Mouse (Mus musculus) right cerebral cortex, postnatal 36 days (tissue): ENCODE results near the gene Adarb1.
"Not testable (repeated sequence)": the region's sequence is repeated elsewhere in the genome, so short reads cannot be mapped to it uniquely, and the experiment has no call there.

Source experiments
- DNase-seq, 2 experiments: peaks; one replicate each; pipeline ENCODE4 v3.0.0; 2022; ENCODE audit warnings: low spot score in 2 of 2, mixed read lengths in 1 of 2

Adarb1 gene

DNA sequence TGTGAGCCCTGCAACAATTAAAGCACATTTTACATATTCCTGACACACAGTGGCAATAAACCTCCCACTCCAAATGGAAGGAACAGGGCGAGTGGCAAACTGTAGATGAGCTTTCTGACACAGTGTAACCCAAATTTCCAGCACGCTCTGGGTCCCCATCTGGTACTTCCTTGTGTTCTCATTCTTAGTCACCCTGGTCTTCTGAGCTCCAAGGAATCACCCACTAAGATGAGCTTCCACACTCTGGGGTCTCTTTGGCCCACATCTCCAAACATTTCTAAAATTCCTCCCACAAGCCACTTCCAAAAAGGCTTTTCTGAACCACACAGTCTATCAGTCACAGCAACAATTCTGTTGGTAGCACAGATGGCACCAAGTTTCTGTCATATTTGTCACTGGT, 102.4 kb downstream of the Adarb1 start:
- DNase-seq: peak; percentile 55 to 85

DNA sequence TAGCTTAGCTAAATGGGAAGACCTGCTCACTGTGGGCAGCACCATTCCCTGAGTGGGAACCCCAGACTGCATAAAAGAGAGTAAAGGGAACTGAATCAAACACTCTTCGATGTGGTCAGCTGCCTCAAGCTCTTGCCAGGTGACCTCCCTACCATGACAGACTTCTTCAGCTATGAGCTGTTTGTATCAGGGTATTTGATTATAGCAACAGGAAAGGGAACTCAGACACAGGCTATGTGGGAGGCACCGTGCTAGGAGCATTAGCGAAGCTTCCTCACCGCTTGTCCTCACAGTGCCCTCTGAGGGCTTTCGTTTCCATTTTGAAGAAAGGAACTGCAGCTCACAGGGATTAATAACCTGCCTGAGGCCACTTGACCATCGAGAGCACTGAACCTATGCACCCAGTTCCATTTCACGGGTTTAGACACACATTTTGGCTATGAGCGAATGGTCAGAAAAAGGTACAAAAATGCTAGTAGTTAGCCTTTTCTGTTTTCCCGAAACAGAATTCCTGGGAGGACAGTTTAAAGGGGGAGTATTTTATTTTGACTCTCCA, 103.3 kb downstream of the Adarb1 start:
- no peak for DNase-seq

DNA sequence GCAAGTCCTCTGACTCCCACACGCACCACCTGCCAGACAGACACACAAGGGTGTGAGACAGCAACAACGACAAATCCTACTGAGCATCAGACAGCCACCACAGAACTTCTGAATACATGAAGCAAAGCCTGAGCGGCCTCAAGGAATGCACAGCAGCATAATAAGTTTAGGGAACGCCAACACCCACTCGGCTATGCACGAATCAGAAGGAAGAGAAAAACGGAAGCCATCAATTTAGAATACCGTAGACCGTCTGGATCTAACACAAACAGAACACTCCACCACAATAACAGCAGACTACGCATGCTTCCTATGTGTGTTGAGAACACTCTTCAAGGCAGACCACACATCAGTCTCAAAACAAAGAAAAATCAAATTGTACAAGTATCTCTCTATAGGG, 109.1 kb downstream of the Adarb1 start:
- DNase-seq: no peak

DNA sequence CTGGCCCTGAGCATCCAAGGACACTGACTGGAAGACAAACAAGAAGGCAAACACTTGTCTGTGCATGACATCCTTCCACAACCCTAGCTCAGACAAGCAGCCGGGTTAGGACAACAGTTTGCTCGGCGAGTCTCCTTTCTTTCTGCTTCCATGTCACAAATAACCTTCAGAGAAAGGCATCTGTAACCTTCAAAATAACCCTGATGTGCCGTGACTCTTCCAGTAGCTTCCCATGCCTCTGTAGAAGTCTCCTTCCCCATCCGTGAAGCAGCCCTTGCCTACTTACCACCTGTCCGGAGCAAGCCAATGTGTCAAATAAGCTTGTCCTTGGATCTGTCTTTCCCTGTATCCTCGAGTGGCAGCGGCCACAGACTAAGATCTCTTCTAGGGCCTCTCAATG, 112.3 kb downstream of the Adarb1 start:
- no peak for DNase-seq

DNA sequence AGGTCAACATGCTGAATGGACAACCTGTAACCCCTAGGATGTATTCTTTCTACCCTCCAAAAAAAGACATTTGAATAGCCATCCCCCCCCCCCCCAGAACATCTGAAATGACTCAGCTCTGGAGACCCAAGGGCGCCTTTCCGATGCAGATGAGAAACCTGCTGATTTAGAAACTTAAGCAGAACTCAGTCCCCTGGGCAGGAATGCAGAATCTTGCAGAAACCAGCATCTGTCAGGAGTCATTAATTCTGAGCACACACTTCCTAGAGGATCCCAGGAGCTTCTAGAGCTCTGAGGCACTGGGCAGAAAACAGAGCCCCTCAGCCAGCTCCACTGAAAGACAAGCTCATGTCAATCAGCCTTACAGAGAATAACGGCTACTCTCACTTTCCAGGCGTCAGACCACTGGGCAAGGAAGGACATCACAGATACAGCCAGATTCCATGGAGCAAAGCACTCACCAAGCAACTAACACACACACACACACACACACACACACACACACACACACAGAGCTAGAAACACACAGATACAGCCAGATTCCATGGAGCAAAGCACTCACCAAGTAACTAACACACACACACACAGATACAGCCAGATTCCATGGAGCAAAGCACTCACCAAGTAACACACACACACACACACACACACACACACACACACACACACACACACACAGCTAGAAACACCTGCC, 113.1 kb downstream of the Adarb1 start:
- DNase-seq: no peak

DNA sequence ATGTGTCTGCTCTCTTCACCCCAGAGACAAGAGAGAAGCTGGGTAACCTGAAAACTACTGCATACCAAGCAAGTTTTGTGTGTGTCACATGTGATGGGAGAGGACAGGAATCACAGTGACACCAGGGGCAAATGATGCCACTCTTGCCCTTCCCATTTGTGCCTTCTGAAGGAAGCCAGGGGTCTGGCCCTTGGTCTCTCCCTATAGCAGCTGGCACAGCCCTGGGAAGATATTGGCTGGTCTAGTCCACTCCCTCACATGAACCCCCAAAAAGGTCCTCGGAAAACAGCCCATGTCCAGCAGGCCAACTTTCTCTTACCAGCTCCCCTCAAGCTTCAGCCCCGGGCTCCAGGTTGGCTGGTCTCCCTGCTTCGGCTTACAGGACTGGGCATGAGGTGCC, 113.7 kb downstream of the Adarb1 start:
- DNase-seq: no peak

DNA sequence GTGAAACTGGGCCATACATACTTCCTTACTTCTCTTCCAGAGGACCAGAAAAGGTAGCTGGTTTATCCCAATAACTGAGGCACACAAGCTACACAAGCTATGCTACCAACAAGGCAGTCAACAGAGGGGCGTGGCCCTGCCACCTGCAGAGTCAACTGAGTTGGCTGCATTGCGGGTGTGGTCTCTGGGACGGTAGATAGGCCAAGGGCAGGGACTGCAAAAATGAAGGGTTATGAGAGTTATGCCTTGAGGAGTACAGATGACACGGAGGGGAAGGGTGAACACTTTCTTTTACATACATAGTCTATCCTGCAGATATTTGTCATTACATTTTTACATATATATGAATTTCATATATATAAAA, 117.2 kb downstream of the Adarb1 start:
- no peak for DNase-seq

DNA sequence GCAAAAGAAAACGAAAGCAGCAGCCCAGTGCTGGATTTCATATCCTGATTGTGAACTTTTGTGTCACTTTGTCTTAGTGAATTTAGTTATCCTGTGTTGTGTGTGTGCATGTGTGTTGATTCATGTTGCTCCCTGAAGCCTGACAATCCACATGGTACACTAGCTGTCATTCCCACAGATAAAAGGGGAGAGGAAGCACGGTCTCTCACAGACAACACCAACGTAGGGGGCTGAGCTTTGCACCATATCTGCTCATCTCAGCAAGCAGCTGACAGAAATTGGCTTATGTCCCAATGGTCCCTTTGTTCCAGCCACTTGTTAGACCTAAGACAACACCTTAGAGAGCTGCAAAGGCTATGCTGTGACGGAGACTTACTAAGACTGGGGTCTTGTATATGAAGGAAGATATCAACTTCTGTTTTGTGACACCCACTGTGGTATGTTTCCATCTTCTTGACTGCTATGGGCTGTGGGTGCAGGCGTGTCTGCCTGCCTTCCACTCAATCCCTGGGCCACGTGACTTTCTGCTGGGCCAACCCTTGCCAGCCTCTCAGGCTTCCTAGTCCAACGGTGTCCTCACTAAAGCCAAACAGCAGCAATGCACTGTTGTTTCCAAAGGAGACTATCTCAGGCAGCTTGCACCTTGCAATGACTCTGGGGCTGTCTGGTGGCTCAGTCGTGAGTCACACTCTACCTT, 117.7 kb downstream of the Adarb1 start:
- DNase-seq: no peak

DNA sequence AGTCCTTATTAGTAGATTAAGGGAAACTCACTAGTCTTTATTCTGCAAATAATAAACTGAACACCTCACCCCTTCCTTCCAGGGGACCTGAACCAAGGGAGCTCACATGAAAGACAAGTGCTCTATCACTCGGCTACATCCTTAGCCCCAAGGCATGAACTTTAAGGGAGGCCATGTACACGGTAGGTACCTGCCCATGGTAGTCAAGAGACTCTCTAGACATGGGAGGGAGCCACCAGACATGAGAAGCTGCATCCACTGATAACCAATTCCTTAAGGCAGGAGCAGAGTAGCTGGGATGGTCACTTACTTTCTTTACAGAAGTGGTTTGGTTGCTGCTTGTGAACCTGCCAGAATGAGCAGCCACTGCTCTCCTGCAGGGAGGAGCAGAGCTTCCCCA, 118.9 kb downstream of the Adarb1 start:
- DNase-seq: no peak

DNA sequence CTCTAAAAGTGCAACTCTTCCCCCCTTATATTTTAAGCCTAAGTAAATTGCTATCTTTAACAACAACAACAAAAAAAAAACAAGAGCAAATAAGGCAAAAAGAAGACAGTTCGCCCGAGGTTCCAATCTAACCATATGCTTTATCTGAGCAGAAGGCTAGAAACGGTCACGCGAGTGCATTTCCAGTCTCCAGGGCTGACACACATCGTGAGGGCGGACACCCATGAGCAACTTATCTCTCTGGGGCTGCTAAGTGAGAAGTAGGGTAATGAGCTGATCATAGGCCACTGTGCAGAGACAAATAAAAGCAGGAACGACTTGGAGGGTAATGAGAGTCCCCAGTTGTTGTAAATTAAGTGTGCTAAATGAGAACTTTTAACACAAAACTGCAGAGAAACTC, 119.4 kb downstream of the Adarb1 start:
- no peak for DNase-seq

DNA sequence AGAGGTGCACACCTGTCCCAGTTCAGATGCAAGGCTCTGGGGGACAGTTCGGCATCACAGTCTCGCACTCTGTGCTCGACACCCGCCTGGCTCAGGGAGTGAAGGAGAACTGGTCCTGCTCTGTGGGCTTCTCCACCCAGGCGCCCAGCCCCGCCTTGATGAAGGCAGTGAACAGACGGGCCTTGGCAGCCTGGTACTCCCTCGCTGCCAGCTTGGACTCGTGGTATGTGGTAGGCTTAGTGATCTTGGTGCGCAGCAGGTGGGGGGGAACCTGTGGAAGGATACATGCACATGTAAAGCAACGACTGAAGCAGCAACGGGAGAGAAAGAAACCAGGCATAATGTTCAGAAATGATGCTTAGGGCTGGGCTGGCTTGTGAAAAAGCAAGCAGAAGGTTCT, 123.4 kb downstream of the Adarb1 start:
- peak in 1 of 2 experiments; percentile 33 for DNase-seq

DNA sequence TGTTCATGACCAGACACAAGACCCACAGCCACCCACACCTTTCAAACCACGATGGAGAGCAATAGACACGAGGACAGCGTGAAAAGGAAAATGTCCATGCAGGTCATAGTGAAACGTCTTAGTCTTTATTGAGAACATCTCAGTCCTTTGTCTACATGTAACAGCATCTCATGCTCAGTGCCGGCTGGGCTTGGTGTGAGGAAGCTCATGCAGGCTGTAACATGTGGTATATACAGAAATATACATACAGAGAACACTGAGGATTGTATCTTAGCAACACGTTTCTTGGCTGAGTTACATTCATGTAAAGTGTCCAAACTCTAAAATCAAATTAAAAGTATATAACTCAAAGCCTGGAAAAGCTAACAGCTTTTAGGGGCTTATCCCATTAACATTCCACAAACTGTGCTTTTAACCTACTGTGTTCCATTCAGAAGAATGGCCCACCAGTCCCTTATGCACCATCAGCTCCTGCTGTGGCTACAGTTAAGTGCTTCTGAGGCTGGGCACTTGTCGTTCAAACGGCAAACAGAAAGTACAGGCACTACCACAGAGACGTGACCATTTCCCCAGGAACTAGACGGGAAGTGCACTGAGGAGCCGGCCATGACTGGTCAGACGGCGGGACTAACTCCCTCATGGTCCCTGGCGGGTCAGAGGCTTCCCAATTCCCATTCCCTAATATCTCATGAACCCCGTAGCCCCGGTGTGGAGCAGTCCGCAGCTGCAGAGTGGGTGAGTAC, 127.3 kb downstream of the Adarb1 start:
- no peak for DNase-seq

DNA sequence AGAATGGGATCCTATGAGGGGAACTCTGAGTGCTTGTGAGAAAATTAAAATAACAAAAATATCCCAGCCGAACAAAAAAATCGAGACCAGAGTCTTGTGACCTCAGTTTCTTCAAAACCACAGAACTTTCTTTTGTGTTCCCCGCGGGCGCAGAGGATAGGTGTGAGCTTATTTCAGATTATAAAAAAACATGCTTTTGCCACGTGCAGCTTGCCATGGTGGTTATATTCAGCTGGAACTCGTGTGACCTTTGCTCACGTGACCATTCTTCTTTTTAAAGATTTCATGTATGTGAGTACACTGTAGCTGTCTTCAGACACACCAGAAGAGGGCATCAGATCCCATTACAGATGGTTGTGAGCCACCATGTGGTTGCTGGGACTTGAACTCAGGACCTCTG, 128.5 kb downstream of the Adarb1 start:
- no peak for DNase-seq

DNA sequence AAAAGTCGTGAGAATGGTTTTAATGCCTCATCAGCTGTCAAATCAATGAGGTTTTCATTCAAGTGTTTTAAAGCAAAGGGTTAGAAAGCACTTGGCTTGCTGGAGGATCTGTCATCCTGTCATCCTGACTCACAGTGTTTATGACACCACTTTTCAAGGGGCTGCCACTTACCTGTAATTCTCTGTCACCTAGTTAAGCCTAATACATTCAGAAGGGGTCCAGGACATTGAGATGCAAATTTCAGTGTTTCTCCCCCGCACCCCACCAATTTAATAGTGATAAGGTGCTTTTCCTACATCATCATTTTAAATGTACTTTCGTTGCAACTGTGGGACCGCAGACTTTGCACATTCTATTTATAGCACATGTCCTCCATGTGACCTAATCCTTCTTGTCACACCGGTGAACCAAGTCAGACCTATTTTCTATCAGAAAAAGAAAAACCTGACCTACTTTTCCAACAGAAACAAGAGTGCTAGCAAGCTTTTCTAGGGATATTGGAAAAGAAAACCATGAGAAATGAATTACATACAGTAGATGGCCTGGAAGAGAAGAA, 129.4 kb downstream of the Adarb1 start:
- no peak for DNase-seq

DNA sequence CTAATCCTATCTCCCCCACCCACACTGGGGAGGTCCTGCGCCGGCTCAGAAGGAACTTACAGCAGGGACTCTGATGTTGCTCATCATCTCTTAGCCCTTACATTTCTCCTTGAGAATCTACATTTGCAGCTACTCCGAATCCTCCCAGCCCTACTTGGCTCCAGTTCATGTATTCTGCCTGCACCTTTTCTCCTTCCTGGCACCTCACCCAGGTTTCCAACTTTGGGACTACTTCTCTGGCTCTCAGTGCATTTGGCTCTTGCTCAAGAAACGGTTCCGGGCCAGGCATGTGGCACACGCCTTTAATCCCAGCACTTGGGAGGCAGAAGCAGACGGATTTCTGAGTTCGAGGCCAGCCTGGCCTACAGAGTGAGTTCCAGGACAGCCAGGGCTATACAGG, 130.4 kb downstream of the Adarb1 start:
- no peak for DNase-seq

DNA sequence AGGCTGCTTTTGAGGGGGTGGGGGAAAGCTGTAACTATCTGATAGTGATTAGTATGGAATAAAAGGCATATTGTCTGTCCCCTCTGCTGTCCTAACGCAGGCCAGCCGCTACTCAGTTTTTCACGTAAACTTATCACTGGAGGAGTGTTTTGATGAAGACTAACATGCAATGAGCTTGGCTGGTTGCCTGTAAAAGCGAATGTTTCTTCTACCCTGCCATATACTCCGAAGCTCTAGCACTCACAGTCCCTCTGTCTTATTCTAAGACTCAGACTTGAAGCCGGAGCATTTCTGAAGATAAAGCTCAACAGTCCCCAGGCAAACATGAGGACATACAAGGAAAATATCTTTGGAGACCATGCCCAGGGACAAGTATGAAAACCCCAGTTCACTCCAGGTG, 133.2 kb downstream of the Adarb1 start:
- DNase-seq: no peak

DNA sequence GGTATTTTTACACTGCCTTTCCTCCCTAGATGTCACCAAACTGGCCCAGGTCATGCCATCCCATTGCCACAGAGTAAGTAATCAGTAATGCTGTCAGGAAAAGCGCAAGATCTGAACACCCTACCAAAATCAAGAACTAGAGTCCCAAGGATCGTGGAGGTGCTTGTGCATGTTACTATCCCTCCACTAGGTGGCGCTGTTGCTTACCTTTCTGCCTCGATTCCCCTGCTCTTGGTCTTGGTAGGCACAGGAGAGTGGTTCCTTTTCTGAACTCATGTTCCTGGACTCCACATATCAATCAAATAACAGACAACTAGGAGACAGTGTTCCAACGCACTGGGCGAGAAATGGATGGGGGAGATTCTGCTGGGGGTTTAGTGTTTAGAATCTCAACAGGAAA, 135.2 kb downstream of the Adarb1 start:
- peak in 1 of 2 experiments; percentile 33 for DNase-seq

DNA sequence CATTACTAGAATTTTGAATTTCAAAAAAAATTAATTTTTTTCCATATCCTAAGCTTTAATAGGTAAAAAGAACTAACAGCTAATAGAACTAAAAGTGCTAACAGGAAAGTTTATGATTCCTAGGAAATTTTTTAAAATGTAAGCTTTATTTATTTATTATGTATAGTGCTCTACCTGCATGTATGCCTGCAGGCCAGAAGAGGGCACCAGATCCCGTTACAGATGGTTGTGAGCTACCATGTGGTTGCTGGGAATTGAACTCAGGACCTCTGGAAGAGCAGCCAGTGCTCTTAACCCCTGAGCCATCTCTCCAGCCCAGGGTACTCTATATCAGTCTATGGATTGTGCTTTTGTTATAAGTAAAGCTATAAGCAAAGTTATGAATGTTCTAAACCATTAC, 136.0 kb downstream of the Adarb1 start:
- DNase-seq: not testable (repeated sequence)

DNA sequence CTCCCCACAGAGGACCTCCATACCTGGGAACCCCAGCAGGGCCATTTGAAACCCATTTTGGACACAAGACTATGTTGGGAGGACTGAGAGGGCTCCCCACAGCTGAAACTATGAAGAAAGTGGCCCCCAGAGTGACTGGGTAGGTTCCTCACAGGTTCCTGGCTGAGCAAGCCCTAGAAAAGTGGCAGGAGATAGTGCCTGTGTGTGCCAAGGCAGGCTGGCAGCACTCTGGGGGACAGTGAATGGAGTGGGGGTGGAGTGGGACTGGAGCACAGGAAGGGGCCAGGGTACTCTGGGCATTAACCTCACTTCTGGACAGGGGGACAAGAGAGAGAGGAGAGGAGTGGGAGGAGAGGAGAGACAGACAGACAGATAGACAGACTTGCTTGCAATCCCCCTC, 144.3 kb downstream of the Adarb1 start:
- no peak for DNase-seq

DNA sequence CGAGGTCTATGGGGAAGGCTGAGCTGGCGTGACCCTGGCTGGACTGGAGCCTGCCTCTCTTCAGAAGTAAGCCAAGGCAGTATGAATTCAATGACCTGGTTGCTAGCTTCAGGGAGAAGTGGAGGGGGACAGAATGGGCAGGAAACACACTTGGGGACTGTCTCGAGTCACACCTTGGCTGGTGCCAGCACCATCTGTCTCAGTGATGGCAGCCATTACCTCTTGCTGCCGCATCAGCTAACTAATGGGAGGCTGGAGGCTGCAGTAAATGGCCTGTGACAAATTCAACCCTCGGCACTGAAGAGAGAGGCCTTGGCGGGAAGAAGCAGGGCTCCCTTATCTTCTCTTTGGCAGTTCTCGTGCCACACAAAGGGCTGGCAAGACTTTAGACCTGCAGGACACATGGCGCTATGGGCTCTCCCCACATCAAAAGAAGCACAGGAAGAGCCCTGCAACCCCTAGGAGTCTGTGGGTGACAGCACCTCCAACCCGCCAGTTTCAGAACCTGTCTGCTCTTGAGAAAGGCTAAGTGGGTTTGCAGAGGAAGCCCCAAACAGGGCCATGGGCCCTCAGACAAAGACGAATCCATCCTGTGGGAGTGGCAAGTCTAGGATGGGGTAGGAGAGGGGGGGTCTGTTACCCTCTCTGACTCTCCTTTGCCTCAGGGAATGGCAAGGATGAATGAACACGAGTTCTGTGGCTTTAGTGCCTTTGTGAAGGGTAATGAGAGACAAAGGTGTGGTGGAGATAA, 144.9 kb downstream of the Adarb1 start:
- no peak for DNase-seq

DNA sequence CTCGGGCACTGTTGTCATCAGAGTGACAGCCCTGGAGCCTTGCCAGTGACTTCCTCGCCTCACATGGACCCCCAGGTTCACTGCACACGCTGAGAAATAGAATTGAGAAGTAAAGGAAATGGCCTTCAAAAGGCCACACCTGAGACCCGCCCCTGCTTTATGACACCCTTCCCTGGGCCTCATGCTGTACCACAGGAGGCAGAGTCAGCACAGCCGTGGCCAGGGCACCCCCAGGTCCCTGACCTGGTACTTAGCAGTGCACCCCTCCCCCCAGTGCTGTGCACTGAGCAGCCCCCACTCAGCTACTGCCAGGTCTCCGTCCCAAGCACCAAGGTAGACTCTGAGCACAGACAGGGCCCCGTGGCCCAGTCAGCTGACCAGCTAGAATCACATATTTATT, 148.9 kb downstream of the Adarb1 start:
- no peak for DNase-seq

DNA sequence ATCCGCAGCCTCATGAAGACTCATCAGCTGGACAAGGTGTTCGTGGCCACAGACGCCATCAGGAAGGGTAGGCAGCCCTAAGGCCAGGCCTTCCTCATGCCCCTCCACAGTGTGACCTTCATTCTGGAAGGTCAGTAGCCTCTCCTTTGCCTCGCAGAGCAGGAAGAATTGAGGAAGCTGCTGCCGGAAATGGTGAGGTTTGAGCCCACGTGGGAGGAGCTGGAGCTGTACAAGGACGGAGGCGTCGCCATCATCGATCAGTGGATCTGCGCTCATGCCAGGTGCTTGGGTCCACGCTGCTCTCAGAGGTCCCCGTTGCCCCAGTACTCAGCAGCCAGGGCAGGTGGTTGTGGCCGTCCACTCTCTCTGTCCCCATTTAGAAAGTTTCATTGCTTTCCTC, 151.0 kb downstream of the Adarb1 start:
- DNase-seq: no peak
